Mouse (Mus musculus) CD4-positive, CD25-positive, alpha-beta regulatory T cell (primary cell): ENCODE measurements around the gene Fam45a. TPM values are rescaled to one million over a fixed set of nuclear protein-coding genes. Genes with fewer than 3 reads are reported as not detected.

Source experiments
- polyA plus RNA-seq: library from polyadenylated mRNA; unstranded; fragments of 100-300 nt; shearing (Covaris generic); gene quantifications from one replicate; pipeline ENCODE4 v1.2.1, GENCODE M21; 2017

Gene Fam45a
- 41.8 TPM for polyA plus RNA-seq

GRCm38 (mm10) chr19:60811098-60812035 is at the start of gene Fam45a:
Fam45a (plus strand) TSS chr19:60811585.

GRCm38 (mm10) chr19:60790551-60791161 is 20.7 kb upstream of the Fam45a start, which contains the start of gene Eif3a:
Eif3a (minus strand) TSS chr19:60790658.

GRCm38 (mm10) chr19:60860868-60861700 is 49.7 kb downstream of the Fam45a start, which contains the start of gene Sfxn4:
Sfxn4 (minus strand) TSS chr19:60861479.

GRCm38 (mm10) chr19:60874064-60874694 is 62.8 kb downstream of the Fam45a start, which contains the start of gene Prdx3:
Prdx3 (minus strand) TSS chr19:60874556.

Other genes with a start within 250 kb of the Fam45a start
- 36.4 TPM for gene Cacul1, start 230.6 kb upstream of the Fam45a start, polyA plus RNA-seq
- 1.8 TPM for gene Nanos1, start 55.6 kb upstream of the Fam45a start, polyA plus RNA-seq
- 103 TPM for gene Eif3a, start 20.9 kb upstream of the Fam45a start, polyA plus RNA-seq
- gene Sfxn4, start 49.9 kb downstream of the Fam45a start, polyA plus RNA-seq: 3.7 TPM
- 101 TPM for gene Prdx3, start 63.0 kb downstream of the Fam45a start, polyA plus RNA-seq
- 1.4 TPM for gene Grk5, start 78.2 kb downstream of the Fam45a start, polyA plus RNA-seq